Mouse (Mus musculus): ENCODE results near the gene Dpagt1.

DNA sequence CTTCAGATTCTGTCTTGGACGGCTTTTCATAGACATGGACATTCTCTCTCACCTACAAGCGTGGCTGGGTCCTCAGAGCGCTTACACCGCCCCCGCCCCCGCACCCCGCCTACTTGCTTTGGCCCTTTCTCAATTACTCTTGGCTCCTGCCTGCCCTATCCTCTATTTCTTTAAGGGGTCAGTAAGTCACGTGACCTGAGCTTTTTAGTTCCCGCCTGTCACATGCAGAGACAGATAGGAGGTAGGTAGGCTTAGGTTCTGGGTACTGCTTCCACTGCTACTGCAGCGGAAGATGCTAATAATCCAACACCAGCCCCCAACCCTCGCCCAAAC lies 36.9 kb upstream of the Dpagt1 start:
- TF ChIP-seq EP300 (optimal IDR thresholded peaks at IDR 0.05) (no peak), CTCF (IDR thresholded peaks at IDR 0.05; ENCODE audit: low read depth) (no peak)
